Comparison of ENCODE assay signal across 21 mouse cellular contexts in the genomic region with DNA sequence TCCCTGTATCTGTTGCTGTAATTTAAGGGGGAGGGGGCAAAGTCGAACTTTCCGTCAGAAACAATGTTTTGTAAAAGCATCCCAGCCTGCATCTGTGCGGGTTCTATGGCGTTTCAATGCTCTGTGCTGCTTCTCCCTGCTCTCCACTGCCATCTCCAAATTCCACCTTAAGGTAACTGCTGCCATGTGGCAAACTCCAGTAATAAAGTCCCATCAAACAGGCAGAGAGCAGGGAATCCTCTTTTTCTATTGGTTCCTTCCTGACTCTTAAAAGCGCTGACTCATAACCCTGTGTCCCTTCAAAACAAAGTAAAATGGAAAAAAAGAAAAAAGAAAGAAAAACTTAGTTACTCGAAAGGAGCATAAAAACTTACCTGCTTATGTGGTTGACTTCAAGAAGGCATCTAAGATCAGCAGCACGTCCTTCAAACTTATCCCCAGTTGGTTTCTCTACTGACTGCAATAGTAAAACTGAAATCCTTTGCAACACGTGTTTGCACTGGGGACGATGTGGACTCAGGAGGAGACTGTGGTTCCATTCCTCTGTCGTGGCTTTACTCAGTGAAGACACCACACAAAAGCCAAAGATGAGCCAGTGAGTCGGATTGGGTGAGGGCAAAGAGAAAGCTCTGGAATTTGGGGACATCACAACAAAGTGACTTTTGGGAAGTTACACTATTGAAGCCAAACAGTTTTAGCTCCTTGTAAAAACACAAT.
DNase-seq lines count a peak whose midpoint lies in the region; ATAC-seq and TF ChIP-seq lines count a peak whose summit lies in the region.
"Had no signal": no experiment of that assay in that cellular context is flagged by ENCODE, and none has a peak within 500 bp of the region (broad histone marks: within the 10 kb centered on the region; RNA-seq: fewer than 3 reads in every experiment).

No protein-coding gene starts in this region.

- in situ Hi-C loops in CH12.LX (cut with MboI; ENCODE audit: low pct_ligation_motif_present, low pct_unique_long_range_greater_than_20kb, low sequenced_read_pairs): no loop called here

- no peak for TF ChIP-seq CTCF in hindbrain, postnatal 0 days (IDR thresholded peaks at IDR 0.05; ENCODE audit: low read depth)
- no peak for TF ChIP-seq CTCF in CH12.LX (conservative IDR thresholded peaks at IDR 0.05 in 1 of 2, IDR thresholded peaks at IDR 0.05 in 1 of 2; ENCODE audit: low read depth in 2 of 2, low read length in 2 of 2)

- no peaks in the 10 kb centered on the region for H3K9me3 ChIP-seq in hindbrain, embryonic 11.5 days (ENCODE audit: control insufficient read depth, low read length)
- H3K9me3 ChIP-seq in hindbrain, postnatal 0 days (ENCODE audit: low read length): no peaks in the 10 kb centered on the region
- no peaks in the 10 kb centered on the region for H3K9me3 ChIP-seq in CH12.LX (replicated peaks; ENCODE audit: low read length)
- H3K9me3 ChIP-seq: hindbrain, embryonic 15.5 days; limb, embryonic 12.5 days had no signal

- peak; percentile 18 for DNase-seq in hindbrain, embryonic 11.5 days (ENCODE audit: low spot score)
- no peak for DNase-seq in hindbrain, postnatal 0 days (ENCODE audit: low spot score)
- peak; percentile 58 for DNase-seq in 3134 (ENCODE audit: extremely low read depth, insufficient read length, low spot score)
- DNase-seq in CH12.LX (ENCODE audit: extremely low read depth): peak; percentile 17
- no peak for DNase-seq in left cerebral cortex, postnatal 14 days (ENCODE audit: low spot score in 2 of 2)
- DNase-seq in liver: no peak
- DNase-seq: adrenal gland, postnatal 25 days; cerebellum, adult 9-10 months; gastrocnemius, postnatal 10 days; kidney, adult 18-20 months; kidney, postnatal 10 days; right cerebral cortex, postnatal 25 days had no signal

- no peaks in the 10 kb centered on the region for H3K4me1 ChIP-seq in hindbrain, embryonic 11.5 days (replicated peaks; ENCODE audit: control insufficient read depth, insufficient read depth, low read length)
- H3K4me1 ChIP-seq in hindbrain, postnatal 0 days (ENCODE audit: insufficient read depth, low read length): no peaks in the 10 kb centered on the region
- H3K4me1 ChIP-seq in CH12.LX (ENCODE audit: control insufficient read depth in 1 of 2, insufficient read depth in 2 of 2): peaks cover 0 to 7% of the 10 kb centered on the region in 2 experiments; a peak in 3 of 4 replicates
- H3K4me1 ChIP-seq: hindbrain, embryonic 15.5 days; limb, embryonic 12.5 days had no signal

- TF ChIP-seq EP300 in CH12.LX (IDR thresholded peaks at IDR 0.05; ENCODE audit: low read length): no peak

- ATAC-seq in hindbrain, embryonic 11.5 days (ENCODE audit: low FRiP score): peak; percentile 47
- ATAC-seq in hindbrain, postnatal 0 days: no peak
- 0 out of 2 replicates have a peak, but pooled peaks have one; percentile 50 for ATAC-seq in common myeloid progenitor, adult 5-6 weeks (replicated peaks; ENCODE audit: low read depth, poor library complexity, severe bottlenecking)
- ATAC-seq: CD4-positive, CD25-positive, alpha-beta regulatory T cell, adult 4 months; lung, postnatal 0 days; Patski had no signal

- no peaks in the 10 kb centered on the region for H3K27me3 ChIP-seq in hindbrain, embryonic 11.5 days (ENCODE audit: control insufficient read depth, insufficient read depth, low read length)
- no peaks in the 10 kb centered on the region for H3K27me3 ChIP-seq in hindbrain, postnatal 0 days (ENCODE audit: insufficient read depth, low read length)
- no peaks in the 10 kb centered on the region for H3K27me3 ChIP-seq in CH12.LX (replicated peaks)
- H3K27me3 ChIP-seq: hindbrain, embryonic 15.5 days; limb, embryonic 12.5 days had no signal

- TF ChIP-seq RAD21 in CH12.LX (IDR thresholded peaks at IDR 0.05; ENCODE audit: low read depth, low read length): no peak

- 0 out of 2 replicates have a peak, but pooled peaks have one; percentile 20 for TF ChIP-seq POLR2A in CH12.LX (IDR thresholded peaks at IDR 0.05; ENCODE audit: low read depth, low read length)

- H3K4me2 ChIP-seq in hindbrain, embryonic 11.5 days (replicated peaks; ENCODE audit: low read depth, low read length): no peak overlapping the region
- no peak overlapping the region for H3K4me2 ChIP-seq in hindbrain, postnatal 0 days (ENCODE audit: low read depth, low read length)
- H3K4me2 ChIP-seq in CH12.LX (ENCODE audit: insufficient read depth, low read depth, poor library complexity, severe bottlenecking): peak overlapping the region; percentile 95
- H3K4me2 ChIP-seq: hindbrain, embryonic 15.5 days; limb, embryonic 12.5 days had no signal

- H3K36me3 ChIP-seq in hindbrain, embryonic 11.5 days (ENCODE audit: control insufficient read depth, insufficient read depth, low read length): no peaks in the 10 kb centered on the region
- no peaks in the 10 kb centered on the region for H3K36me3 ChIP-seq in hindbrain, postnatal 0 days (ENCODE audit: insufficient read depth, low read length)
- H3K36me3 ChIP-seq in CH12.LX (replicated peaks in 1 of 2; ENCODE audit: control insufficient read depth in 1 of 2, insufficient read depth in 1 of 2, low read length in 1 of 2): no peaks in the 10 kb centered on the region
- H3K36me3 ChIP-seq: hindbrain, embryonic 15.5 days; limb, embryonic 12.5 days had no signal

- intact Hi-C loops in left cerebral cortex, postnatal 14 days (cut with DNase I): loop anchor here (5.0 to 10.0 kb wide), 2 partner anchors 813 to 950 kb away; no protein-coding TSS in a partner anchor

- H3K9ac ChIP-seq in hindbrain, embryonic 11.5 days (ENCODE audit: low read depth, low read length): no peak overlapping the region
- H3K9ac ChIP-seq in hindbrain, postnatal 0 days (replicated peaks; ENCODE audit: low read length): no peak overlapping the region
- H3K9ac ChIP-seq in CH12.LX (ENCODE audit: insufficient read depth, low read depth): peak overlapping the region; percentile 56
- H3K9ac ChIP-seq: hindbrain, embryonic 15.5 days; limb, embryonic 12.5 days; liver, embryonic 14.5 days had no signal

- peak overlapping the region; percentile 68 for H3K27ac ChIP-seq in hindbrain, embryonic 11.5 days (ENCODE audit: low read depth, low read length)
- H3K27ac ChIP-seq in hindbrain, postnatal 0 days: no peak overlapping the region
- H3K27ac ChIP-seq in CH12.LX (ENCODE audit: insufficient read depth, low read depth): no peak overlapping the region
- H3K27ac ChIP-seq: hindbrain, embryonic 15.5 days; limb, embryonic 12.5 days; liver, embryonic 14.5 days; stomach, postnatal 0 days had no signal

- H3K79me2 ChIP-seq in CH12.LX (replicated peaks; ENCODE audit: control insufficient read depth, extremely low read depth, insufficient read depth, poor library complexity, severe bottlenecking): no peaks in the 10 kb centered on the region

- 61% methylated on average over 11 of the region's 11 CpGs for WGBS in hindbrain, embryonic 11.5 days
- 57% methylated on average over 11 of the region's 11 CpGs for WGBS in hindbrain, postnatal 0 days

- dilution Hi-C loops in CH12.LX (cut with MboI; ENCODE audit: extremely low pct_ligation_motif_present, extremely low pct_unique_long_range_greater_than_20kb, low sequenced_read_pairs): no loop called here

- no peak overlapping the region for H3K4me3 ChIP-seq in hindbrain, embryonic 11.5 days (ENCODE audit: low read depth, low read length)
- no peak overlapping the region for H3K4me3 ChIP-seq in hindbrain, postnatal 0 days (ENCODE audit: low read length)
- H3K4me3 ChIP-seq in CH12.LX (replicated peaks in 1 of 3; ENCODE audit: low read depth in 2 of 3, low read length in 2 of 3, poor library complexity in 1 of 3): peak overlapping the region in 1 of 3 experiments; percentile 49
- H3K4me3 ChIP-seq: erythroblast, embryonic 14.5 days; hindbrain, embryonic 15.5 days; limb, embryonic 12.5 days had no signal

TF ChIP-seq in CH12.LX, 34 proteins besides CTCF, POLR2A, EP300 and RAD21 (continues in another document):
- TF ChIP-seq E2F4 (IDR thresholded peaks at IDR 0.05; ENCODE audit: insufficient replicate concordance, low read depth, low read length) (0 out of 2 replicates have a peak, but pooled peaks have one; percentile 47), ZNF384 (IDR thresholded peaks at IDR 0.05; ENCODE audit: low read depth, low read length) (no peak), SMC3 (IDR thresholded peaks at IDR 0.05; ENCODE audit: low read depth, low read length) (no peak), JUND (conservative IDR thresholded peaks at IDR 0.05; ENCODE audit: low read depth, low read length) (no peak), MAZ (IDR thresholded peaks at IDR 0.05; ENCODE audit: low read depth, low read length) (no peak), USF1 (IDR thresholded peaks at IDR 0.05; ENCODE audit: low read depth, low read length) (no peak), ZKSCAN1 (IDR thresholded peaks at IDR 0.05; ENCODE audit: borderline replicate concordance, low read depth, low read length) (no peak), JUN (IDR thresholded peaks at IDR 0.05; ENCODE audit: insufficient read depth, low read depth, low read length) (no peak), CHD1 (IDR thresholded peaks at IDR 0.05; ENCODE audit: low read depth, low read length) (no peak), MEF2A (IDR thresholded peaks at IDR 0.05; ENCODE audit: borderline replicate concordance, low read depth, low read length) (no peak), NELFE (IDR thresholded peaks at IDR 0.05; ENCODE audit: low read depth, low read length) (0 out of 2 replicates have a peak, but pooled peaks have one; percentile 16), CHD2 (IDR thresholded peaks at IDR 0.05; ENCODE audit: low read length) (no peak), NRF1 (IDR thresholded peaks at IDR 0.05; ENCODE audit: low read depth, low read length) (no peak), ETS1 (conservative IDR thresholded peaks at IDR 0.05; ENCODE audit: low read depth, low read length) (no peak), USF2 (conservative IDR thresholded peaks at IDR 0.05; ENCODE audit: low read depth, low read length) (no peak), HCFC1 (IDR thresholded peaks at IDR 0.05; ENCODE audit: low read depth, low read length) (no peak), MAX (IDR thresholded peaks at IDR 0.05; ENCODE audit: low read length) (peak; percentile 92), ZMIZ1 (IDR thresholded peaks at IDR 0.05; ENCODE audit: low read depth, low read length) (no peak), GABPA (IDR thresholded peaks at IDR 0.05; ENCODE audit: insufficient replicate concordance, low read depth, low read length) (no peak), TBP (conservative IDR thresholded peaks at IDR 0.05; ENCODE audit: low read depth, low read length) (no peak), MXI1 (IDR thresholded peaks at IDR 0.05; ENCODE audit: low read depth, low read length) (peak; percentile 73; the same call in 1 of the 2 replicates), UBTF (IDR thresholded peaks at IDR 0.05; ENCODE audit: low read depth, low read length) (no peak), ZC3H11A (IDR thresholded peaks at IDR 0.05; ENCODE audit: low read depth, low read length) (no peak), IRF4 (IDR thresholded peaks at IDR 0.05; ENCODE audit: low read depth, low read length) (no peak), BHLHE40 (IDR thresholded peaks at IDR 0.05; ENCODE audit: low read depth, low read length) (0 out of 2 replicates have a peak, but pooled peaks have one; percentile 35)

Comparison
In these comparisons a context has a peak if more than half of its experiments do, and no peak if none do; other contexts are left out.
1. DNase-seq: peak in hindbrain, embryonic 11.5 days (single experiment), 3134 (single experiment) and CH12.LX (single experiment); none in hindbrain, postnatal 0 days (single experiment), left cerebral cortex, postnatal 14 days (0 of 2) and liver (single experiment).